Mouse (Mus musculus): ENCODE measurements around the gene Dip2a.

GRCm38 (mm10) chr10:76346589-76346988, 1.5 kb upstream of the Dip2a start:
- TF ChIP-seq CTCF (IDR thresholded peaks at IDR 0.05; ENCODE audit: low read depth, low read length) (no peak; the same call in 1 of the 2 replicates), POLR2A (IDR thresholded peaks at IDR 0.05; ENCODE audit: borderline replicate concordance, low read depth, low read length) (no peak)

Data from bone marrow macrophage, adult 2 months (primary cell).